Mouse (Mus musculus): Measurements from ENCODE around the gene Uba52. TPM values are rescaled to one million over a fixed set of nuclear protein-coding genes. Genes with fewer than 3 reads are reported as not detected.

The Uba52 gene
- polyA plus RNA-seq, 1 experiment from 2014 or later = 920 TPM

DNA sequence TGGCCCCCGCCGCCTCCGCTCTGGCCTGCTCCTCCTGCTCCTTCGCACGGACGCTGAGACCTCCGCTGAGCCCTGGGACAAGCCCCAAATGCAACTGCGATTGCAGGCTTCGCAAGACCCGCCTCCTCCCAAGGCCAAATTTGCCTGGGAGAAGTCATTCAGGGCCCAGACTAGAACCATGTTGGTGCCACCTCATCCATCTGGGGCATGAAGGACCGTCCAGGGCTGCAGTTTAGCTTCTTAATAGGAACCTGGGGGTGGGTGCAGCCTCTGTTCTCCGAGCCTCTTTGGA is 14.9 kb downstream of the Uba52 start:
- WGBS = 6% methylated on average over 12 of the region's 12 CpGs
- Histone ChIP-seq H3K36me3 (ENCODE audit: poor library complexity, severe bottlenecking) (no peaks in the 10 kb centered on the region), H3K27me3 (peaks cover 100% of the 10 kb centered on the region), H3K4me3 (0 out of 2 replicates have a peak overlapping the region, but pooled peaks have one; percentile 9), H3K9me3 (replicated peaks) (no peaks in the 10 kb centered on the region), H3K27ac (no peak overlapping the region), H3K4me2 (0 out of 2 replicates have a peak overlapping the region, but pooled peaks have one; percentile 4), H3K4me1 (peaks cover 46% of the 10 kb centered on the region), H3K9ac (no peak overlapping the region)
- no peak for ATAC-seq

- no peak overlapping the region for H3K27ac ChIP-seq
- no peaks in the 10 kb centered on the region for H3K9me3 ChIP-seq (replicated peaks)
- ATAC-seq = 0 out of 2 replicates have a peak, but pooled peaks have one; percentile 25
- peaks cover 100% of the 10 kb centered on the region for H3K27me3 ChIP-seq
- 2% methylated on average over 19 of the region's 21 CpGs for WGBS
- H3K4me3 ChIP-seq = peak overlapping the region; percentile 9; the same call in 1 of the 2 replicates
- no peak overlapping the region for H3K9ac ChIP-seq
- no peaks in the 10 kb centered on the region for H3K36me3 ChIP-seq (ENCODE audit: poor library complexity, severe bottlenecking)
- H3K4me1 ChIP-seq = peaks cover 45% of the 10 kb centered on the region
- H3K4me2 ChIP-seq = 0 out of 2 replicates have a peak overlapping the region, but pooled peaks have one; percentile 61
Measured at GRCm38 (mm10) chr8:70495001-70495770, 15.4 kb downstream of the Uba52 start.

DNA sequence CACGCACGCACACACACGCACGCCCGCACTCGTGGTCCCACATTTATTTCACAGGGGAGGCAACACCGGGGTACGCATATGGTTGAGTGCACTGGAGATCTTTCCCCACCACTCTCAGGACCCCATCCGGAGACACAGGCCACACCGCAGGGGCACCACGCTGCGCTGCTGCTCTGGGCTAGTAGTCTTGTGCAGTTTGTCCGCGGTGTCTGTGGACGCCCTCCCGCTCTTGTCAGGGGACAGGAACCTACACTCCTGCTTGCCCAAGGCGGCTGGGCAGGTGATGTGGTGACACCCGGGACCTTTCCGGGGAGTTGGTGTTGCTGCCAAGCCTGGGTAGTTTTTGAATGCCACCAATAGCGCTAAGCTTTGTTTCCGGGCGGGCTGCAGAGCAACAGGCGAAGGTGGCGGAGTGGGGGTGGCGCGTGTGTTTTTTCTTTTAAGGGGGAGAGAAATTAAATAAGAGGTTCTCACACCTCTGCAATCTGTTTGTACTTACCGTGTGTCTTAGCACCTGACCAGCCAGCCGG is 16.1 kb downstream of the Uba52 start:
- Histone ChIP-seq H3K27me3 (peaks cover 100% of the 10 kb centered on the region), H3K36me3 (ENCODE audit: poor library complexity, severe bottlenecking) (no peaks in the 10 kb centered on the region), H3K4me1 (peaks cover 48% of the 10 kb centered on the region), H3K27ac (no peak overlapping the region), H3K4me2 (peak overlapping the region; percentile 61; the same call in 1 of the 2 replicates), H3K4me3 (peak overlapping the region; percentile 14), H3K9ac (no peak overlapping the region), H3K9me3 (replicated peaks) (no peaks in the 10 kb centered on the region)
- WGBS = 3% methylated on average over 26 of the region's 28 CpGs
- ATAC-seq = no peak

DNA sequence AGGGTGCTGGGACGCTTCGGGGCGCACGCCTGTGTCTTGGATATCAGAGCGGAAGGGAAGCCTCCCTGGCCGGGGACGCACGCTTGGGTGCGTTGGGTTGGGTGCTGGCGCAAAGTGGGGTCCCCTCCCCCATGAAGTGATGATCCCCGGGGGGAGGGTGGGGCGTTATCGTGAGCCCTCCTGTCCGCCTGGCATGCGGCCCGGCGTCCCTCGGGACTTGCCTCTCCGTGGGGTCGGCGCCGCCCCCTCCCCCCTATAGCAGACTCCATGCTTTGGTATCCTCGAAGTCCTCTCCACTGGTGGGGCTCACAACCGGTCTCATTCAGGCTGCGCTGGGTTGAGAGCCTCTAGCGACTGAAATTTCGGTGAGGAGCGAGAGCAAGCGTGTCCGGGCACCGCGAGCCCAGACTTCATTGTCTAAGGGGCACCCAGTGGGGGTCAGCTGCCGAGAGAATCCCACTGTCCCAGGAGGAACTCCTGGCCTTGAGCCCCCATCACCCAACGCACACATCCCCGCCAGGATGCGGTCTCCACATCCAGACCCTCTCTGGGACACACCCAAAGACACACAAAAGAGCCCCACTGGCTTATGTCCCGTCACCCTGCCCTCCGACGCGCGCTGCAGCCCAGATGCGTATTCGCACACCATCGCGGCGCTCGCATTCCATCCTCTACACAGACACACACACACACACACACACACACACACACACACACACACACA is 16.7 kb downstream of the Uba52 start:
- ATAC-seq = no peak
- Histone ChIP-seq H3K36me3 (ENCODE audit: poor library complexity, severe bottlenecking) (no peaks in the 10 kb centered on the region), H3K4me3 (peak overlapping the region; percentile 38), H3K9me3 (replicated peaks) (no peaks in the 10 kb centered on the region), H3K27me3 (peaks cover 100% of the 10 kb centered on the region), H3K9ac (0 out of 2 replicates have a peak overlapping the region, but pooled peaks have one; percentile 50), H3K27ac (no peak overlapping the region), H3K4me1 (peaks cover 55% of the 10 kb centered on the region), H3K4me2 (peak overlapping the region; percentile 61)
- WGBS = 1% methylated on average over 47 of the region's 47 CpGs

GRCm38 (mm10) chr8:70492664-70493640 is 17.6 kb downstream of the Uba52 start, which contains the start of gene Crlf1:
Gene Crlf1, plus strand, starts transcription at chr8:70493158.
- 0 out of 2 replicates have a peak, but pooled peaks have one; percentile 19 for ATAC-seq
- Histone ChIP-seq H3K36me3 (ENCODE audit: poor library complexity, severe bottlenecking) (no peaks in the 10 kb centered on the region), H3K4me2 (peak within 1 kb of the TSS; percentile 61), H3K9me3 (replicated peaks) (no peaks in the 10 kb centered on the region), H3K27me3 (peaks cover 100% of the 10 kb centered on the region), H3K4me3 (peak within 1 kb of the TSS; percentile 38), H3K4me1 (peaks cover 64% of the 10 kb centered on the region), H3K9ac (peak within 1 kb of the TSS; percentile 50), H3K27ac (no peak within 1 kb of the TSS)
- under 1% methylated on average over 59 of the region's 93 CpGs for WGBS

DNA sequence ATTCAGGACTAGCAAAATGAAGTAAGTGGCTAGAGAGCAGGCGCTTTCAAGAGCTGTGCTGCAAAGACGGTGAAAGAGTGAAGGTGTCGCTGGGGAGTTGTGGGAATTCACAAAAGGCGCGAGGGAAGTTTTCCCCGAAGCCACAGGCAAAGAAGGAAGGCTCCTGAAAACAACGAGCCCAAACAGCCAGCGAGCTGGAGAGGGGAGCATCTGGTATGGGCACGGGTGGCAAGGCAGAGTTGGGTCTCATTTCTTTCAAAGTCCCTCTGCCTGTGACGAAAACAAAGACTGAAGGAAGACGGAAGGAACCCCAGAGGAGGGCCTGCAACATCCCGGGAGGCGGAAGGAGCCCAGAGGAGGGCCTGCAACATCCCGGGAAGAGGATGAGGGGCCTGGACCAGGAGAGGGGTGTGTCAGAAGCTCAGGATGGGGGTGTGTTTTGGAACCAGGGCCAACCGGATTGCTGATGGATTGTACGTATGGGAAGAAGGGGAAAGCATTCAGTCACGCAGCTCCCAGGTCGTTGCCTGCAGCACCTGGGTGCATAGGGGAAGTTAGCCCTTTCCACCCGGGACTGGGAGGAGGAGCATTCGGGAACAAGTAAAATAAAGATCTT is 19.6 kb downstream of the Uba52 start:
- Histone ChIP-seq H3K9ac (peak overlapping the region; percentile 46; the same call in 1 of the 2 replicates), H3K27ac (no peak overlapping the region), H3K36me3 (ENCODE audit: poor library complexity, severe bottlenecking) (no peaks in the 10 kb centered on the region), H3K4me1 (peaks cover 73% of the 10 kb centered on the region), H3K4me3 (no peak overlapping the region), H3K27me3 (peaks cover 98% of the 10 kb centered on the region), H3K9me3 (replicated peaks) (no peaks in the 10 kb centered on the region), H3K4me2 (no peak overlapping the region; the same call in 1 of the 2 replicates)
- WGBS = 1% methylated on average over 20 of the region's 20 CpGs
- no peak for ATAC-seq

- 6% methylated on average over 10 of the region's 10 CpGs for WGBS
- H3K4me3 ChIP-seq = no peak overlapping the region
- ATAC-seq = no peak
Measured at GRCm38 (mm10) chr8:70490061-70490879, 20.3 kb downstream of the Uba52 start.

DNA sequence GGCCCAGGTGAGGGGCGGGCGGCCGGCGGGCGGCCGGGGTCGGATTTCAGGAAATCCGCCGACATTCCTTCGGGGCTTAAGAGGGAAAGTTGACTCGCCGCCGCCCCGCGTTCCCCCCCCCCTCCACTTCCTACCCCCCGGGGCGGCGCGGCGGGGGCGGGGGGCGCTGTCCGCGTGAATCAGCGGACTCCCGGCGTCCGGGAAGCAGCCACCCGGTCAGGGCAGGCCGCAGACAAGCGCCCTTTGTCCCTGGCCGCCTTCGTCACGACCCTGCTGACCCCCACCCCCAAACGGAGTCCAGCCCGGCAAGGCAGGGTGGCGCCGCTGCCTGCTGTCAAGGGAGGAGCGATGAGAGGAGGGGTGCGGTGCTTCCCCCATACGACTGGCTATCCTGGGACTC is 21.0 kb downstream of the Uba52 start:
- no peak for ATAC-seq
- Histone ChIP-seq H3K9ac (0 out of 2 replicates have a peak overlapping the region, but pooled peaks have one; percentile 0), H3K4me2 (peak overlapping the region; percentile 37), H3K9me3 (replicated peaks) (no peaks in the 10 kb centered on the region), H3K27ac (no peak overlapping the region), H3K27me3 (peaks cover 98% of the 10 kb centered on the region), H3K4me3 (peak overlapping the region; percentile 10; the same call in 1 of the 2 replicates), H3K36me3 (ENCODE audit: poor library complexity, severe bottlenecking) (no peaks in the 10 kb centered on the region), H3K4me1 (peaks cover 62% of the 10 kb centered on the region)
- WGBS = under 1% methylated on average over 25 of the region's 41 CpGs

More at GRCm38 (mm10) chr8:70490061-70490879, 20.3 kb downstream of the Uba52 start:
- H3K4me2 ChIP-seq = no peak overlapping the region
- peaks cover 98% of the 10 kb centered on the region for H3K27me3 ChIP-seq
- H3K27ac ChIP-seq = no peak overlapping the region
- H3K9me3 ChIP-seq (replicated peaks) = no peaks in the 10 kb centered on the region
- H3K4me1 ChIP-seq = peaks cover 69% of the 10 kb centered on the region
- H3K36me3 ChIP-seq (ENCODE audit: poor library complexity, severe bottlenecking) = no peaks in the 10 kb centered on the region
- no peak overlapping the region; the same call in 1 of the 2 replicates for H3K9ac ChIP-seq

DNA sequence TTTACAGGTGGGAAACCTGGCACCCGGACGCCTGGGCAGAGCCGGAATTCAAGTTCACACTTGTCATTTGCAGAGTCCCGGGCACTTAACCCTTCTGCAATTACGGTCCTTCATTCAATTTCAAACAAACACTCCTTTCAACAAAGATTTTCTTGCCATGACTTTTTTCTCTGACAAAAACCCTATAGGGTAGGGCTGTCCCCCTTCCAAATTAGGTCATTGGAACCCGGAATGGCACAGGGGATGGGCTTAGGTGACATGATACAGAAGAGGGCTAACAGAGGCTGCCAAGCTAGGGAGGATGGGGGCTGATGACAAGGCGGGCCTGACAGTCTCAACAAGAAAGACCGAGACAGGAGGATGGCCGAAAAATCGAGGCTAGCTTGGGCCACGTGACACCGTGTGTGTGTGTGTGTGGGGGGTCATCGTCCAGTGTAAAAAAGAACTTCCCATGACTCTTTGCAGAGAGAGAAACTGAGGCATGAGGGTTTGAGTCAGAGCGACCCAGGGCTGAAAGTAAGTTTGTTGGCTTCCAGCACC is 21.6 kb downstream of the Uba52 start:
- Histone ChIP-seq H3K4me1 (peaks cover 56% of the 10 kb centered on the region), H3K4me3 (peak overlapping the region; percentile 10; the same call in 1 of the 2 replicates)
- WGBS = 2% methylated on average over 14 of the region's 14 CpGs

More for the DNA sequence above, 21.6 kb downstream of the Uba52 start:
- H3K27me3 ChIP-seq = peaks cover 98% of the 10 kb centered on the region
- peak overlapping the region; percentile 72 for H3K4me2 ChIP-seq
- H3K36me3 ChIP-seq (ENCODE audit: poor library complexity, severe bottlenecking) = no peaks in the 10 kb centered on the region
- no peaks in the 10 kb centered on the region for H3K9me3 ChIP-seq (replicated peaks)
- no peak overlapping the region for H3K27ac ChIP-seq
- no peak overlapping the region for H3K9ac ChIP-seq
- no peak for ATAC-seq

All from forebrain, embryonic 13.5 days (tissue).